ENCODE assay signal across 9 mouse cellular contexts in the genomic region with DNA sequence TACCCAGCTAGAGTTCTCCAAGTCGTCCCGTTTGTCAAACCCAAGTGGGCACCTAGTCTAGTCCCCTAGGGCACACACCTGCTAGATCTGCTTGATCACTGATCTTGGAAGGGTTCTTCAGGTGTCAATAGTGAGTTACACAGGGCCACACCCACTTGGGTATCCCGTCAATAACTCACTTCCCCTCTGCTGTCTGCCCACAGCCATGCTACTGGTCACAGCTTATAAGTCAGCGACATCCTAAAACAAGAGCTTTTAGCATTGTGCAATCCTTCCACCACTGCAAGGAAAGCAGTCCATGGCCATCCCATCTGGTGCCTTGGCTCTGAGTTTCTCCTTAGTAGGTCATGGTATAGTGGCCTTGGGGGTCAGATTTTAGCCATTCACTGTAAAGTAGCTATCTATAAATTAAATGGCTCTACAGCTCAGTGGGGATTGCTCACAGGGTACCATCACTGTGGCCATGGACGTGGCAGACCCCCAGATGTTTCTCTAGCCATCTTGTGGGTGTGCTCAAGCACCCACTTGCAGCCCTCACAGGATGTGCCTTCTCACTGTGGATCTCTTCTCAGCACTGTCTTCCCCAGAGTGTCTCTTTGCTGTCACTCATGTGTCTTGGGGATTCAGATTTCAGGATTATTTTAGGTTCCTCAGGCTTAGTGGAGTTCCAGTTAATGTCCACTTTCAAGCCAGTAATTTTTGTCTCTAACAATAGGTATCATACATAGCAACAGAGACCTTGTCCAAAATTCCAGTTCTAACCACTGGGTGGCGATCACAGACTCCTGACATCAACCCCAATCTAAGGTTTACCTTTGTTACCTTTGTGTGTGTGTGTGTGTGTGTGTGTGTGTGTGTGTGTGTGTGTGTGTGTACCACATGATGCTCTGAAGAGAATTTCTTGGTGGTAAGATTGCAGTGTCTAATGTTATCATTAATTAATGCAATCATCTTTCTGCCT. TPM values are rescaled to one million over a fixed set of nuclear protein-coding genes. Genes with fewer than 3 reads are reported as not detected.
DNase-seq lines count a peak whose midpoint lies in the region; ATAC-seq and TF ChIP-seq lines count a peak whose summit lies in the region.
"Had no signal": no experiment of that assay in that cellular context is flagged by ENCODE, and none has a peak within 500 bp of the region (broad histone marks: within the 10 kb centered on the region; RNA-seq: fewer than 3 reads in every experiment).

No protein-coding gene starts in this region.

- peak; percentile 81 for ATAC-seq in hindbrain, postnatal 0 days
- ATAC-seq in erythroid progenitor cell, adult 5-6 weeks (replicated peaks; ENCODE audit: low FRiP score, poor library complexity, severe bottlenecking), result no peak

- H3K27ac ChIP-seq in hindbrain, postnatal 0 days, result no peak overlapping the region
- H3K27ac ChIP-seq: liver, embryonic 15.5 days had no signal

- no peak overlapping the region for H3K4me2 ChIP-seq in hindbrain, postnatal 0 days (ENCODE audit: low read depth, low read length)
- H3K4me2 ChIP-seq: liver, embryonic 15.5 days had no signal

- no peaks in the 10 kb centered on the region for H3K36me3 ChIP-seq in hindbrain, postnatal 0 days (ENCODE audit: insufficient read depth, low read length)
- H3K36me3 ChIP-seq: liver, embryonic 15.5 days had no signal

- H3K9ac ChIP-seq in hindbrain, postnatal 0 days (replicated peaks; ENCODE audit: low read length), result no peak overlapping the region
- H3K9ac ChIP-seq: liver, embryonic 15.5 days had no signal

- DNase-seq in ovary, postnatal 14 days (ENCODE audit: low spot score), result peak; percentile 45
- no peak for DNase-seq in ovary, postnatal 36 days (ENCODE audit: low spot score)
- DNase-seq in ZHBTc4 (ENCODE audit: low read depth, low spot score), result peak; percentile 63
- peak; percentile 62 for DNase-seq in embryo, embryonic 10 days (ENCODE audit: low spot score)
- DNase-seq in hindbrain, postnatal 0 days (ENCODE audit: low spot score), result peak; percentile 76
- peak; percentile 83 for DNase-seq in lung, postnatal 36 days
- DNase-seq in right cerebral cortex, postnatal 4 days, result peak; percentile 45

- H3K4me1 ChIP-seq in hindbrain, postnatal 0 days (ENCODE audit: insufficient read depth, low read length), result no peaks in the 10 kb centered on the region; the same call in 1 of the 2 replicates

- H3K27me3 ChIP-seq in hindbrain, postnatal 0 days (ENCODE audit: insufficient read depth, low read length), result no peaks in the 10 kb centered on the region

- 62% methylated on average over 6 of the region's 6 CpGs for WGBS in hindbrain, postnatal 0 days

- no peak overlapping the region for H3K4me3 ChIP-seq in hindbrain, postnatal 0 days (ENCODE audit: low read length)
- H3K4me3 ChIP-seq: liver, embryonic 15.5 days had no signal

- H3K9me3 ChIP-seq in hindbrain, postnatal 0 days (ENCODE audit: low read length), result no peaks in the 10 kb centered on the region
- H3K9me3 ChIP-seq: liver, embryonic 15.5 days had no signal

- peak; percentile 85 for TF ChIP-seq CTCF in hindbrain, postnatal 0 days (IDR thresholded peaks at IDR 0.05; ENCODE audit: low read depth)

RNA-seq across cellular contexts. Expression of a gene that starts 6.4 kb away (rescaled TPM):
- 6.3 and 8.4 TPM in 2 replicates for total RNA-seq in hindbrain, postnatal 0 days (2014; rRNA removed)
- 1.6 TPM in 2 replicates for polyA plus RNA-seq in hindbrain, postnatal 0 days (2015; fragmentation: Nextera tagmentation; extraction: Ambion mirVana)
- 1.8 and 3.4 TPM in 2 replicates for total RNA-seq in erythroid progenitor cell, adult 5-6 weeks (2015; ENCODE audit: low replicate concordance)
- 3.1 and 5.5 TPM in 2 replicates for total RNA-seq in erythroid progenitor cell, adult 5-6 weeks (2017; ENCODE audit: low replicate concordance)

RNA-seq across cellular contexts. Expression of a gene that starts 14.9 kb away (rescaled TPM):
- 48.2 and 51.2 TPM in 2 replicates for total RNA-seq in hindbrain, postnatal 0 days (2014; rRNA removed)
- 23.3 and 25.1 TPM in 2 replicates for polyA plus RNA-seq in hindbrain, postnatal 0 days (2015; fragmentation: Nextera tagmentation; extraction: Ambion mirVana)
- total RNA-seq in erythroid progenitor cell, adult 5-6 weeks (2015; ENCODE audit: low replicate concordance), result 12.6 and 19.7 TPM in 2 replicates
- 28.8 and 35.2 TPM in 2 replicates for total RNA-seq in erythroid progenitor cell, adult 5-6 weeks (2017; ENCODE audit: low replicate concordance)
